Mouse (Mus musculus) effector memory CD4-positive, alpha-beta T cell, adult 5 months (primary cell): ENCODE measurements around the gene Iqce. TPM values are rescaled to one million over a fixed set of nuclear protein-coding genes. Genes with fewer than 3 reads are reported as not detected.

Experiments used
- polyA plus RNA-seq: library from polyadenylated mRNA; unstranded; fragments of 100-300 nt; shearing (Covaris generic); gene quantifications from one replicate; pipeline ENCODE4 v1.2.1, GENCODE M21; 2017

Gene Iqce
- 31.1 TPM for polyA plus RNA-seq

DNA sequence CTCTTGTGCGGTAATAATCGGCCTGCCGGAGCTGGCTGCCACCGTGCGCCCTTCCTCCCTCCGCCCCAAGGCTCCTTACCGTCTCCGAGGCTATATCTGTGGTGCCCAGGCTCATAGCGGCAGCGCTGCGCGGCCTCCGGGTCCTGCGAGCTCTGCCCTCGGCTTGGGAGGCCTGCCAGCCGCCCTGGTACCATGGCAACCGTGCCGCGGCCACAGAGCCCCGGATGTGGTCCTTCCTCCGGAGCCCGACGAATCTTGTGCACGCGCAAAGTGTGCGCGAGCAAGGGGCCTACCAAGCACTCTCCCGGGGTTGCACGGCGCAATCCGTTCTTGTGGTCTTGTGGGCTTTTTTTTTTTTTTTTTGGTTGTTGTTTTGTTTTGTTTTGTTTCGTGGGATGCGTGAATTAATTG lies at the start of gene Iqce:
Gene Iqce, minus strand, starts transcription at position 276 of the 411 bp plus-strand sequence.

DNA sequence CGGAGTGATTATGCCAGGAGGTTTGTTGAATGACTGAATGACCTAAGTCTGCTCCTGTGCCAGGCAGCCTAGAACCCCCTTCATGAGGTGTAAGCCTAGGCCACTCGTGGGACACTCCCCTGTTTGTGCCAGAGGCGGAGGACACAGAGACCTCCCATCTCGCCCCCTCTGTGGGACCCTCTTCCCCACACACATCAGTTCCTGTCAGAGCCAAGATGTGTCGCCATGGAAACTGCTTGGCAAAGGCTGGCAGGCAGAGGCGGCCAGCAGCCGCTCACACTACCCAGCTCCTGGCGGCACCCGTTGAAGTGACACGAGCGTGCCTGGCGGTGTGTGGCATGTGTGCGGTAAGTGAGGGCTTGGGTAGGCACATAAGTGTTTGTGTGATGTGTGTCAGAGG lies 21.6 kb upstream of the Iqce start, which contains the start of gene Amz1:
Gene Amz1, plus strand, starts transcription at position 306 of the 400 bp plus-strand sequence.

DNA sequence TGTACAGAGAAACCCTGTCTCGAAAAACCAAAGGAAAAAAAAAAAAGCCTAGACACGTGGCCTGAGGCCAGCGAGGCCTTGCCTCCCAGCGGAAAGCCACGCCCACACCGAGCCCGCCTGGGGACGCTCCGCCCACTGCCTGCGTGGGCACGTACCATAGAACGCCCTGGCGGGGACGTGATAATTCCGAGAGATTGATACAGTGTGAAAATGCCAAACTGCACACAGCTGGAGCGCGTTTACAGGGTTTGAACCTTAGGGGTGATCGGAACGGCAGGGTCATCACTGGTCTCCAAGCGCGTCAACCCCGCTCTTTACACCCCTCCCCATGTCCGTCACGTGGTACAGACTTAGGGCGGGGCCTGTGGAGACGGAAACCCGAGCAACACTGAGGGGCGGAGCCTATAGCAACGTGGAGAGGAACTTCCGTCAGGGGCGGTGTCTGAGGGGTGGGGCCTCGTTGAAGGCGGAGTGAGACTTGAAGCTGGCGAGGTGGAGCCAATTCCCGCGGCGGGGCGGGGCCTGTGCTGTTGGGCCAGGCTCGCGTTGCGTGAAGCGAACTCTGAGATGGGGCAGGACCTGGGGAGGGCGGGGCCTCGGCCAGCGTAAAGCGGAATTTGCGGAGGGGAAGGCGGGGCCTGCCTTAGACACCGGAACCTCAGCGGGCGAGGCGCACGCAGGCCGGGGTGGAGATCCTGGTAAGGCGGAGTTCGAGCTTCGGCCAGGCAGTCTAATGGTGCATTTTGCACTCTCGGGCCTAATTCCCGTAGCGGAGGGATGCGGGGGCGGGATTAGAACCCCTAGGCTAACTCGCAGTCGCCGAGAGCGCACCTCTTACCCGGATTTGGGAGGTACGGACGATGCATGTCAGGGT lies 2.4 kb upstream of the Iqce start, which contains the start of gene Brat1:
Gene Brat1, plus strand, starts transcription at position 634 of the 874 bp plus-strand sequence.

DNA sequence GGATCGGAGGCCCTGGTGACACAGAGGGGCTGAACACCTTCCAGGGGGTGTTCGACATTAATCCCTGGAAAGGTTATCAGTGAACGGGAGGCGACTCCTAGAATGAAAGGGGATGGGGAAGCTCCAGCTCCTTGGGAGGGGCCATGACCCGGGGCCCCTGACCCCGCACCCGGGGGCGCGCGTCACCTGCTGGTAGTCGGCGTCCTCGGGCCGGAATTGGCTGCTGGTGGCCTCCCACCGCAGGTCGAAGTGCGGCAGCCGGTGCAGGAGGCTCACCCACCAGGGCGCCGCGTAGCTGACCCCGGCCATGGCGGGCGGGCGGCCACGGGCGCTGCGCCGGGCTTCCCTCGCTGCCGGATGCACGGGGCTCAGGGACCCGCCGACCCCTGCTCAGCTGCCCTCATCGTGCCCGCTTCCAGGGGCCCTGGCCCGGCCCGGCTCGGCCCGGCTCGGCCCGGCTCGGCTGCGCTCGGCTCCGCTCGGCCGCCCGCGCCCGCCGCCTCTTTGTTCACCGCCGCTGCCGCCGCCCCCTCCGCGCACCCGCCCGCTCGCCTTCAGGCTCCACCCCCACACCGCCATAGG lies 53.6 kb downstream of the Iqce start, which contains the start of gene Ttyh3:
Gene Ttyh3, minus strand, starts transcription at position 513 of the 582 bp plus-strand sequence.

Other genes starting within 250 kb of the Iqce start
- 9.3 TPM for gene Chst12, start 196.8 kb downstream of the Iqce start, polyA plus RNA-seq
- gene Grifin, start 137.3 kb downstream of the Iqce start, polyA plus RNA-seq: 1.1 TPM
- 91.2 TPM for gene Lfng, start 95.1 kb downstream of the Iqce start, polyA plus RNA-seq
- gene Ttyh3, start 53.3 kb downstream of the Iqce start, polyA plus RNA-seq: 14.0 TPM
- 11.2 TPM for gene Brat1, start 2.6 kb upstream of the Iqce start, polyA plus RNA-seq
- 0.61 TPM for gene Amz1, start 21.7 kb upstream of the Iqce start, polyA plus RNA-seq
- gene Gna12, start 128.1 kb upstream of the Iqce start, polyA plus RNA-seq: 28.6 TPM